Mouse (Mus musculus) small intestine, adult 2 months (tissue): ENCODE data around the gene Snu13.

ENCODE experiments used
- CTCF ChIP-seq: fragments of 200-500 bp; IDR thresholded peaks from 2 replicates; pipeline ENCODE4 v1.5.1; 2012; ENCODE audit warnings: low read depth, mild to moderate bottlenecking, control low read depth, inconsistent platforms, low read length, moderate library complexity, mixed read lengths; ENCODE audit not compliant: insufficient replicate concordance, insufficient read length; ENCODE audit errors: extremely low read depth
- POLR2A ChIP-seq: fragments of 200-500 bp; IDR thresholded peaks from 2 replicates; pipeline ENCODE4 v1.6.1; 2012; ENCODE audit warnings: low read depth, mild to moderate bottlenecking, control low read depth, inconsistent platforms, low read length, moderate library complexity

GRCm38 (mm10) chr15:81993992-81994391 lies 53.4 kb downstream of the Snu13 start:
- TF ChIP-seq CTCF (no peak), POLR2A (no peak)
